Mouse (Mus musculus) embryonic facial prominence, embryonic 11.5 days (tissue): ENCODE measurements at regions not wholly inside any gene's neighbourhood (a gene's known extent, or its start where the extent isn't known, plus 50 kb on each side); places are given as distances from the start of the nearest gene placed in this dataset.

Experiments
- ATAC-seq: fragments of 200-750 bp; cut with Nextera tagmentation; replicated peaks from 2 replicates; pipeline ENCODE4 v1.8.0; 2017; ENCODE audit warnings: low read depth; ENCODE audit not compliant: insufficient number of reproducible peaks, low FRiP score, low TSS enrichment
- DNase-seq: peaks from one replicate; pipeline ENCODE4 v3.0.0-alpha.2; 2015; ENCODE audit warnings: low spot score
- H3K27ac ChIP-seq: fragments of 300-500 bp; sonication (generic); replicated peaks from 2 replicates; pipeline ENCODE4 v1.5.1; 2014; ENCODE audit warnings: mild to moderate bottlenecking, low read depth, low read length, control low read depth
- H3K27me3 ChIP-seq: fragments of 300-500 bp; sonication (generic); 2 replicates; pipeline ENCODE4 v1.6.1; 2014; ENCODE audit warnings: mild to moderate bottlenecking, low read length, moderate library complexity, mixed read lengths; ENCODE audit not compliant: control insufficient read depth, insufficient read depth
- H3K36me3 ChIP-seq: fragments of 300-500 bp; sonication (generic); replicated peaks from 2 replicates; pipeline ENCODE4 v1.6.1; 2014; ENCODE audit warnings: low read depth, mild to moderate bottlenecking, low read length, moderate library complexity, mixed read lengths; ENCODE audit not compliant: control insufficient read depth, insufficient read depth
- H3K4me1 ChIP-seq: fragments of 300-500 bp; sonication (generic); 2 replicates; pipeline ENCODE4 v1.6.1; 2014; ENCODE audit warnings: low read length, mixed read lengths; ENCODE audit not compliant: control insufficient read depth, insufficient read depth
- H3K4me2 ChIP-seq: fragments of 300-500 bp; sonication (generic); 2 replicates; pipeline ENCODE4 v1.6.1; 2014; ENCODE audit warnings: low read depth, mild to moderate bottlenecking, control low read depth, low read length, moderate library complexity
- H3K4me3 ChIP-seq: fragments of 300-500 bp; sonication (generic); 2 replicates; pipeline ENCODE4 v1.5.1; 2014; ENCODE audit warnings: low read depth, low read length, control low read depth
- H3K9ac ChIP-seq: fragments of 300-500 bp; sonication (generic); replicated peaks from 2 replicates; pipeline ENCODE4 v1.6.1; 2014; ENCODE audit warnings: mild to moderate bottlenecking, control low read depth, low read length
- H3K9me3 ChIP-seq: fragments of 300-500 bp; sonication (generic); replicated peaks from 2 replicates; pipeline ENCODE4 v1.6.1; 2016; ENCODE audit warnings: mild to moderate bottlenecking, low read length, inconsistent platforms, mixed read lengths; ENCODE audit not compliant: control insufficient read depth
- WGBS: fragments of 180-500 bp; shearing (Covaris S2); extraction: QIAGEN DNeasy Blood & Tissue Kit; methylation state at CpG from one replicate; pipeline ENCODE4 v1.1.7; 2014; 5-methylcytosine and 5-hydroxymethylcytosine counted together

DNA sequence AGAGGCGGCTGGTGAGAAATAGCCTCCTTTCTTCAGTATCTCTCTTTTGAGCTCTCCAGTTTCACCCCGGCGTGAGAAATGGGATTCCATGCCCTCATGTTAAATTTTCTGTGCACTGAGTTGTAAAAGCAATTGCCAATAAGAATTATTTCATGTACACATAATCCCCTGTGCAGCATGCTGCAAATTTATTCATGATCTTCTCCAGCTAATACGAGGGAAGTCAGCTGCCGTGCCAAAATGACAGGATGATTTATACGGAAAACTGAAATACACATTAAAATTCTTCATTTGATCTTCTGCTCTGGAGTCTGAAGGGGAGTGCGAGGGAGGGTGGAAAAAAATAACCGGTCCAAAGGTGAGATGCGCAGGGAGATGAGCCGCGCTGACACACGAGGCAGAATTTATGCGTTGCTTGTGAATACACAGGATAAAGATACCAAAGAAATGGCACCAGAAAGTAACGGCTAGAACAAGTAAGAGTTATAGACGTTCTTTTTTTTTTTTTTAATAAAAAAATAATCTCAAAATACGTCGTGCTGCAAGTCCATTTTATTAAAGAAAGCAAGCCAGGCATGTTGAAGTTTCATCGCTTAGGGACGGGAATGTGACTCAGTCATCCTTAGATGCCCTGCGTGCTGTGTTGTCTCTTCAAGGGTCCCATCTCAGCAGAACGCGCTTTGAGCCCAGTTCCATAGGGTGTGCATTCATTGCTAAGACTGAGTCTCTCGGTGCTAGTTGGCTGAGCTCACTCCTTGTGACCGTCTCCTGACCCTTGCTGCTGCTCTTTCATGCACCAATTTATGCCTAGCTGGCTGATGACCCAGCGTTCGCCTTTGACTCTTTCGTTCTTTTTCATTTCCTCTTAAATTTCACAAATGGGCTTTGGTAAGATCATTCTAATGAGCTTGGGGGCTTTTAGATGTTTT is 427.8 kb upstream of the Arglu1 start:
- 91% methylated on average over 27 of the region's 27 CpGs for WGBS
- H3K4me2 ChIP-seq, result no peak overlapping the region
- H3K9me3 ChIP-seq, result no peaks in the 10 kb centered on the region
- no peak overlapping the region for H3K4me3 ChIP-seq
- DNase-seq, result no peak
- H3K27me3 ChIP-seq, result no peaks in the 10 kb centered on the region
- H3K27ac ChIP-seq, result no peak overlapping the region
- no peak overlapping the region for H3K9ac ChIP-seq
- no peaks in the 10 kb centered on the region for H3K4me1 ChIP-seq
- ATAC-seq, result no peak
- H3K36me3 ChIP-seq, result no peaks in the 10 kb centered on the region

DNA sequence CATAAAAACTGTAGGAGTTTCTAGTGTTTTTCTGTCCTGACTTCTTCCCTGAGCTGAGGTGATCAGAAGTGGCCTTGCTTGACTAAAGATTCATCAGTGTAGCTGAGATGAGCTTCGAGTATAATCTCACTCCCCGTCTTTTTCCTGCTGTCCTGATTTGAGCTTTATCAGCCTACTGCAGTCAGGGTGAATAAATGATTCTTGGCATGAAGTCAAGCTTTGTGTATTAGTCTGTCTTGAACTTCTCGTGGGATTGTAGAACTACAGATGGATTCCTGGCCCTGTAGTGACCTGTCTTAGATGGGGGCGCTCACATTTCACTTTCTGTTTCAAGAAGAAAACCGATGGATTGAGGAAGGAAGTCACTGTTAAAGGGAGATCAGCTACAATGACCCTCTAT is 405.7 kb upstream of the Arglu1 start:
- Histone ChIP-seq H3K36me3 (no peaks in the 10 kb centered on the region), H3K27ac (no peak overlapping the region), H3K9ac (no peak overlapping the region), H3K9me3 (no peaks in the 10 kb centered on the region), H3K4me1 (no peaks in the 10 kb centered on the region), H3K4me3 (no peak overlapping the region), H3K4me2 (no peak overlapping the region), H3K27me3 (no peaks in the 10 kb centered on the region)
- DNase-seq, result no peak
- WGBS, result 81% methylated on average over 5 of the region's 5 CpGs
- ATAC-seq, result no peak

DNA sequence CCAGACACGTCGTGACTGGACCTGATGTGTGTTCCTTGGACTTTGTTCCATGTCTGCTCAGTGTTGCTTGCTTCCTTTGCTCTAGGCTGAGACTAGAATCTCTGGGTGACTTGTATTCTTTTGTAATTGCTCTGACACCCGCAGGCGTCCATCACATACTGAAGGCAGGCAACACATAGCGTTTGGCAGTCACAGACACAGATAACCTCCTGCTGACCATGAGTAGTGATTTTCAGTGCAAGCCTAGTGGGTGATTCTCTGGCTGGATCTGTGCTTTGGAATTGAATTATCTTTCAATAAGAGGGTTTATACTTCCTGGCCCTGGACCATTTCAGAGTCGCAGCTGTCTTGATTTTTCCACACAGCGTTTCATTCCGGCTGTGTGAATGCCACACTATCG is 403.7 kb upstream of the Arglu1 start:
- no peak for ATAC-seq

DNA sequence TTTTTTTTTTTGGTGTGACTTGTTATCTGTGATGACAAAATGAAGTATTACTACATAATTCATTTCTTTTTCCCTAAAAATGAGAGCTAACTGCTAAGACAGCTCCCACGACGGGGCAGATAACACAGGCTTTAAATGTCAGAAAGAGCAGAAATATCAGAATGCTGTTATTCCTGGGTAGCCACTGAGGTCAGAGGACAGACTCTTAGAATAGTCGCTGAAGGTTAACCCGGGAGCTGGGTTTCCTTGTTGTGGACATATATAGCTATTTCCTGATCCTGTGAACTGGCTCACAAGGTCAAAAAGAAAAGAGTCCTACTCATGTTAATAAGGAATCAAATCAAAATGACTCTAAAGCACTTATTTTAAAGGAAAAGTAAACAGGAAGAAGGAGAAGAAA is 403.0 kb upstream of the Arglu1 start:
- WGBS, result 67% methylated on average over 4 of the region's 4 CpGs
- no peak overlapping the region for H3K4me2 ChIP-seq
- no peaks in the 10 kb centered on the region for H3K4me1 ChIP-seq
- no peak for DNase-seq
- H3K27me3 ChIP-seq, result no peaks in the 10 kb centered on the region
- H3K9ac ChIP-seq, result no peak overlapping the region
- H3K27ac ChIP-seq, result no peak overlapping the region
- no peak for ATAC-seq
- H3K36me3 ChIP-seq, result no peaks in the 10 kb centered on the region
- H3K9me3 ChIP-seq, result no peaks in the 10 kb centered on the region
- H3K4me3 ChIP-seq, result no peak overlapping the region

More for the DNA sequence above, 403.7 kb upstream of the Arglu1 start:
- Histone ChIP-seq H3K36me3 (no peaks in the 10 kb centered on the region), H3K4me1 (no peaks in the 10 kb centered on the region), H3K4me2 (no peak overlapping the region), H3K4me3 (no peak overlapping the region), H3K27me3 (no peaks in the 10 kb centered on the region), H3K27ac (no peak overlapping the region), H3K9ac (no peak overlapping the region), H3K9me3 (no peaks in the 10 kb centered on the region)
- 65% methylated on average over 9 of the region's 9 CpGs for WGBS
- no peak for DNase-seq

DNA sequence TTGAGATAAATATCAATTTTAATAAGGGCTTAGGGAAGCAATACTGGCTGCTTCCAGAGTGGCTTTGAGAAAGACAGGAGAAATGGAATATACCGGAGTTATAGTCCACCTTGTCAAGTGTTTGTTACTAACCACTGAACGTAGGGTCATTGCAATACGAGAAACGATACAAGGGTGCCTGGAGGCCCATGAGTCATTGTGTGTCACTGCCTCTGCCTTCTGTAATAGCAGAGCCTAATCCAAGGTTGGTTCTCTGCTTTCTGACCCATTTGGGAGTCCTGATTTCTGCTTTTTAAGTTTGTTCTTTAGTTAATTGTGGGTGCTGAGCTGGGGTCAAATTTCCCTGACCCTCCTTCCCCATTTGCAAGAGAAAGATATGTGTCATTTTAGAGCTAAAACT is 382.4 kb upstream of the Arglu1 start:
- Histone ChIP-seq H3K27ac (no peak overlapping the region), H3K4me3 (no peak overlapping the region), H3K36me3 (no peaks in the 10 kb centered on the region), H3K4me2 (no peak overlapping the region), H3K27me3 (no peaks in the 10 kb centered on the region), H3K9ac (no peak overlapping the region), H3K9me3 (no peaks in the 10 kb centered on the region), H3K4me1 (no peaks in the 10 kb centered on the region)
- DNase-seq, result no peak
- 90% methylated on average over 4 of the region's 4 CpGs for WGBS
- no peak for ATAC-seq

DNA sequence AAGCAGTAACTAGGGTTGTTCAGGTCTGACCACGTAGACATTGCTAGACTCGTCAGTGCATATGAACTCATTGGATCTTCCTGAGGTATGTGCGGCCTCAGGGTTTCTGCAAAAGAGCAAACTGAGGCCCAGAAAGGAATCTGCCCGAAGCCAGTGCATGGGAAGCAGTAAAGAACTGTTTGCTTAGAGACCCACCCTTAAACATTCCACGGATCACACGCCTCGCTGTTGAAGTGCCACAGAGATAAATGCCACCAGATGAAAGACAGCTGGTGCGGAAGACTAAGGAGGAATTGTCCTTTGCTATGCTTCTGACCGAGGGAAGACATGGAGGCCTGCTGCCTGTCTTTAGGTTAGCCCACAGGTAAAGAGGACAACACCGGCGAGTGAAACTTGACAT is 382.0 kb upstream of the Arglu1 start:
- H3K36me3 ChIP-seq, result no peaks in the 10 kb centered on the region
- H3K9ac ChIP-seq, result no peak overlapping the region
- no peak for ATAC-seq
- DNase-seq, result no peak
- no peak overlapping the region for H3K4me2 ChIP-seq
- H3K4me3 ChIP-seq, result no peak overlapping the region
- H3K27me3 ChIP-seq, result no peaks in the 10 kb centered on the region
- WGBS, result 68% methylated on average over 11 of the region's 11 CpGs
- H3K4me1 ChIP-seq, result no peaks in the 10 kb centered on the region
- no peaks in the 10 kb centered on the region for H3K9me3 ChIP-seq
- no peak overlapping the region for H3K27ac ChIP-seq

DNA sequence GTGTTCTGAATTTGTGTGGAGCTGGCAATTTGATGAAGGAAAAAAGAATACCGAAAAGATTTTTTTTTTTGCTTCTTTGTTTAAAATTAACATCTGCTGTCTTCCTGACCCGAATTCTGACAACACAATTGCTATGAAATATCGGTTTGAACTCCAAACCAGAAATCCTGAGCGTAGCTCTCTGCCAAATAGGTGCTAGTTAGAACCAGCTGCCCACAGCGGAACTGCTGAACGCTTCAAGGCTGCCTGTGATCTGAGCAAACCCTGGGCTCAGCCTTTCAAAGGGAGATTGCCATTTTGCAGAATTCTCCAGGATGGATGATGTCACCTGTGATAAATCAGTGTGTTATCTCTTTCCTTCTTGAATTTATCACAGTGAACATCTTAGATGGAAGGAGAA is 380.6 kb upstream of the Arglu1 start:
- H3K9ac ChIP-seq, result no peak overlapping the region
- H3K9me3 ChIP-seq, result no peaks in the 10 kb centered on the region
- no peak overlapping the region for H3K4me2 ChIP-seq
- no peak for ATAC-seq
- H3K4me1 ChIP-seq, result no peaks in the 10 kb centered on the region
- no peak overlapping the region for H3K4me3 ChIP-seq
- no peaks in the 10 kb centered on the region for H3K36me3 ChIP-seq
- peak; percentile 42 for DNase-seq
- no peak overlapping the region for H3K27ac ChIP-seq
- WGBS, result 73% methylated on average over 6 of the region's 6 CpGs
- no peaks in the 10 kb centered on the region for H3K27me3 ChIP-seq

DNA sequence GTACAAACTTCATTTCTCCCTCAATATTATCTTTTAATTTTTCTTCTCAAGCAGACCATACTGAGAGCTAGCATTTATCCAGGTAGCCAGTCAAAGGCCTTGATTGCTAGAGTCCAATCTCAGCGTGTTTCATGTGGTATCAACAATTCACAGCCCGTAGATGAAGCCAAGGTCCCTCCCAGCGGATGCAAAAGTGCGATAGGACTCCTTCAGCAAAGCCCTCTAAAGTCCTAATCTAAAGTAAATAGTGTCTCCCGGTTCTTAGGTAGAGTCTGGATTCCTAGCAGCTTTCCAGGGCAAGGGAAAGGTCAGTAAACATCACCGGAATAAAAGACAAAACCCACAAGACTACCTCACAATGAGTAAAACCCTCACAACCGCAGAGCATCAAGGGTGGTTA is 379.5 kb upstream of the Arglu1 start:
- DNase-seq, result no peak
- Histone ChIP-seq H3K36me3 (no peaks in the 10 kb centered on the region), H3K27ac (no peak overlapping the region), H3K9me3 (no peaks in the 10 kb centered on the region), H3K9ac (no peak overlapping the region), H3K4me2 (no peak overlapping the region), H3K4me1 (no peaks in the 10 kb centered on the region), H3K4me3 (no peak overlapping the region), H3K27me3 (no peaks in the 10 kb centered on the region)
- no peak for ATAC-seq
- 71% methylated on average over 7 of the region's 7 CpGs for WGBS
